Mouse (Mus musculus): ENCODE measurements at regions not wholly inside any gene's neighbourhood (a gene's known extent, or its start where the extent isn't known, plus 50 kb on each side); places are given as distances from the start of the nearest gene placed in this dataset.
A peak's percentile ranks its signal among the peaks of the same experiment; 100 is the strongest.
"Not testable (repeated sequence)": the region's sequence is repeated elsewhere in the genome, so short reads cannot be mapped to it uniquely, and the experiment has no call there.

DNA sequence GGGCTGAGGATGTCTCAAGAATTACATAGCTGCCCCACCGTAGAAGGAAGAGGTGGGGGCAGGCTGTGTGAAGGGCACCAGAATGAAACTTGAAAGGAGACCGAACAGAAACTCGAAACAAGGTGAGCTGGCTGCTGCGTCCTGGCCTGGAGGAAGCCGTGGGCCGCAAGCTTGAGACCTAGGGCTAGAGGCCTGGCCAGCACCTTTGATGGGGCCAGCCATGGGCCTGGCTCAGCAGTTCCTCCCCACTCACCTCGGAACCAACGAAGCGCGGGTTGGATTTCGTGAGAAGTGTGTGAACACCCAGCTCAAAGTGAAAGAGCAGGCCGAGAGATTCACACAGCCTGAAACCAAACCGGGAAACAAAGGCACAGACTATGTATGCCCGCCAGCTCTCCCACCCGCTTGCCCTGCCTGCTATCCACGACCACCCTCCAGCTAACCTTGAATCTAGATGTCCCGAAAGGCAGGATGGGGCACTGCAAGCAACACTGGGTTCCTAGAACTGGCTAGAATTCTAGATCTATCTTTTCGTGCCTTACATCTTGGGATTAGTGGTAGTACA, 306.3 kb upstream of the 3110018I06Rik start:
- DNase-seq: no peak

DNA sequence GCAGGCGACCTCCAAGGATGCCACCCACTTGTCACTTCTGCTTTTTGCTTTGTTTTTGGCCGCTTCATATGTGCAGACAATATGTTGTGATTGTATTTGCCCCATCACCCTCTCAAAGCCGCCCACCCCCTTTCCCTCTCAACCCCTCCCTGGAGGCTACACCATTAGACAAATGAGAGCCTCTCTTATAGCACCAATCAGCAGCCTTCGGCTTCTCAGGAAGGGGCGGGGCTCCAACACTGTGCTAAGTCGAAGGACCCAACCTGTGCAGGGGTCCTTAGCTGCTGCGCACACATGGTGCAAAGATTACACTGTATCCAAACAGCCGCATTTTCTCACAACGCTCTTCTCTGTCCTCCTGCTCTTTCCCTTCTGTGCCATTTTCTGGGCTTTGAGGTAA, 305.1 kb upstream of the 3110018I06Rik start:
- DNase-seq: peak; percentile 76 to 86

DNA sequence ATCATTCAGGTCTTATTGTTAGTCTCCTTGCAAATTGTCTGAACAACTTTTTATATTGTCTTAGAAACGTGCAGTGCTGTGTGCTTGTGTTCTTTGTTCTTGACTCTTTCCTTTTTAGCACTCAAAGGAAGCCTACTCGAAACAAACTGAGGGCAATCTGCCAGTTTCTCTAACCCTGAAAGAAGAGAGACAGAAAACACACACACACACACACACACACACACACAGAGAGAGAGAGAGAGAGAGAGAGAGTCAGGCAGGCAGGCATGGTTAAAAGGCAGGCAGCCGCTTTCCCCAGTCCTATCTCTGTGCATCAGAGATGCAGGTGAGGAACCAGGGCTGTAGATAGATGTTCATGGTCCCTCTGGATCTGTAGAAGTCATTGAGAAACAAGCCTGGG, 304.0 kb upstream of the 3110018I06Rik start:
- peak in 1 of 2 experiments; percentile 70 for DNase-seq

DNA sequence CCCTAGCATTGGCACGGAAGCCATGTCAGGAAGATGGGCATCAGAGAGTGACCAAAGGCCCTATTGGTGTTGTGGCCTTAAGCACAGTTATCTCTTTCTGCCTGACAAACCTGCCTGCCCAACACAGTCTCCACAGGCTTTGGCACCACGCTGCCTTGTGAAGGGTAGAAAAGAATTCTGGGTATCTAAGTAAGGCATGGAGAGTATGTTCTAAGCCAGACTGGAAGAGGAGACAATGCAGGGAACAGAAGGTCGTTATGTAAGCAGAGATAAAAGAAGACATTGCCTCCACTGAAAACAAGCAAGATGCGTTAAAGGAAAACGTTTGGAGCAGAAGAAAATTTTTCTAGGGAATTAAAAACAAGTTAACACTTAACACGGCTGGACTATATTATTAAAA, 302.1 kb upstream of the 3110018I06Rik start:
- DNase-seq: no peak

DNA sequence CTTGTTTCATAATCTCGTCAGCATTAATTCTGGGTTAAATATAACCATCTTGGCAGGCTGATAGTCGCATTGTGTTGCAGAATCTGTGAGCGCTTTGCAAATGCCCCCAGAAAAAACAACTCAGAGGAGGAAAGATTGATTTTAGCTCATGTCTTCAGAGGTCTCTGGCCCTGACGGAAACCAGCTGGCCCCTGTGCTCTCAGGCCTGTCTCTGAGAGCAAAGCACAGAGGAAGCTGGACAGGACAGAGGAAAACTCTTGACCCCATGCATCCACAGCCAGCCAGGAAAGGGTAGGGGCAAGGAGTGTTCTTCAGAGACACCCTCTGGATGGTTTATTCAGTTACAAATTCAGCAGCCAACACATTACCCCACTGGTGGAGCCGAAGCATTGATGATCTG, 300.4 kb upstream of the 3110018I06Rik start:
- no peak for DNase-seq

DNA sequence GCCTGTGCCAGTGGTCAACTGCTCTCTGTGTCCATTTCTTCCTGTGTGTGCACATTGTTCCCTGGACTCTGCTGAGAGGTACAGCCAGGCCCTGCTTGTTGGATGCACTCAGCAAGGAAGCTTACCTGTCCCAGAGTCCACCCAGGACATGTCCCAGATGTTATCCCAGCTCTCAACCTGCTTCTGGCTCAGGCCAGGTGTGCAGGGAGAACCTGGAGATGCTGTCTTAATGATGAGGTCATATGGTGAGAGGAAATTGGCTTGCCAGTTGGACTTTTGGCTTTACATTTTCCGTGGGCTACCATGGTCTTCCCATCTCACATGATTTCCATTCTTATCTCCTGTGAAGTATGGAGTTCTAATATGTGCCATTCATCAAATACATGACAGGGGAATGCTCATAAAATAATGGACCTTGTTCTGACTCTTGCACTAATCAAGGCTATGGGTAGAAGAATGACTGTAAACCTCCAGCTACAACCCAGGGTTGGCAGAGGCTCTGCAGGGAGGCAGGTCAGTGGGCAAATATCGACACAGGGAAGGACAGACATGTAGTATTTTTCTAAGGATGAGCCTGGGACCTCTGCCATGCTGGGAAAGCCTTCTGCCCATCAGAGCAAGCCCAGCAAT, 289.9 kb upstream of the 3110018I06Rik start:
- no peak for DNase-seq

DNA sequence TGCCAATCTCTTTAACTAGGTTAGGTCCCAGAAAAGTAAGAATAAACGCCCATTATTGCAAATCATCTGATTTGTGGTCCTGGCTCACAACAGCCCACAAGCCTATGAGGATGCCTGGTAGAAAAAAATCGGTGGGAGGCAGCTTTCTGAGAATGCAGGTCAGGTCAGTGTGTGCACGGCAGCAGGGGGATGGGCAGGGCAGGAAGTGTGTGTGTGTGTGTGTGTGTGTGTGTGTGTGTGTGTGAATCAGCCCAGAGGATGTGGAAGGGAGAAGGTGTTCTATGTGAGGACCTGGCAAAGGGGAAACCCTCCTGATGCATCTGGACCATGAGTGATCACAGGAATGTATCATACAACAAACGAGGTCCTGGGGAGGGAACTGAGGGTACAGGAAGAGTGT, 287.5 kb upstream of the 3110018I06Rik start:
- DNase-seq: peak in 1 of 2 experiments; percentile 51

DNA sequence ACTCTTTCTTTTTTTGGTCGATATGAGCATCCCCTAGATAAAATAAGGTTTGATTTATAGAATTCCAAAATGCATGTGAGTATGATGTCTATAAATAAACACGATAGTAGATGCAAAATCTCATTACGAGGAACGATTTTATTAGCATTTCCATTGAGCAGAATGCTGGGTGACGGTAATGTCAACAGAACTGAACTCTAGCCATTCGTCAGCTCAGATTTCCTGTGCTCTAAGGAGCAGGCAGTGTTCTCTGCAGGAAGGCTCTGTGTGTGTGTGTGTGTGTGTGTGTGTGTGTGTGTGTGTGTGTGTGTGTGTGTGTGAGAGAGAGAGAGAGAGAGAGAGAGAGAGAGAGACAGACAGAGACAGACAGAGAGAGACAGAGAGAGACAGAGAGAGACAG, 279.6 kb upstream of the 3110018I06Rik start:
- DNase-seq: not testable (repeated sequence)

DNA sequence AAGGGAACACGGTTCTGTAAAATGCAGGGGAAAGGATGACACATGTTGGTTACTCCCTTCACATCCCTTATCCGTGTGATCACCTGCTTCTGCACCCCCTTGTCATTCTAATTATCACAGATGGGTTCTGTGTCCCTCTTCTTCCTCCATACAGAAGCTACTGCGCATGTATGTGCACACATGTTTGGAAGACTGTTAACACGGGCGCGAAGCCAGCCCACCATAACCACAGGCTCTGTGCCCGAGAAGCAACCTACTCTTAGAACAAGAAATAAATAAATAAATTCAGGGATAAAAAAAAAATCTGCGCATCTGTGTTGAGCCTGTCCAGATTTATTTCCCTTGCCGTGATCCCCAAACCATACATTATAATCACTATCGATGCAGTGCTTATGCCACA, 275.6 kb upstream of the 3110018I06Rik start:
- no peak for DNase-seq

DNA sequence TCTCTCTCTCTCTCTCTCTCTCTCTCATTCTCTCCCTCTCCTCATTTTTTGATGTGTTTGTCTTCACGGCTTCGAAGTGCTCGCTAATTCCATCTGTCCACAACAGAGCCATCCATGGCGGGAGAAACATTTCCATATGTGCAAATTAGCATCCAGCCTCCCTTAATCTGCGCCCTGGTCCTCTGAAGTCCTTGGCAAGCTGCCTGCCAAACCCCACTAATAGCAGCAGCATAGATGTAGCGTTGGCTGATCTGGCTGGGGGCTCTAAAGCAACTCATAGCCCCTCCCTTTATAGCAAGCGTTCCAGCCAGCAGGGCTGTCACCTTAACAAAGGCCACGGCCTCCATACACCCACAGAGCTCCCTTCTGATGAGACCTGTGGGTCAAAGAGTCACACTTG, 272.3 kb upstream of the 3110018I06Rik start:
- DNase-seq: no peak

DNA sequence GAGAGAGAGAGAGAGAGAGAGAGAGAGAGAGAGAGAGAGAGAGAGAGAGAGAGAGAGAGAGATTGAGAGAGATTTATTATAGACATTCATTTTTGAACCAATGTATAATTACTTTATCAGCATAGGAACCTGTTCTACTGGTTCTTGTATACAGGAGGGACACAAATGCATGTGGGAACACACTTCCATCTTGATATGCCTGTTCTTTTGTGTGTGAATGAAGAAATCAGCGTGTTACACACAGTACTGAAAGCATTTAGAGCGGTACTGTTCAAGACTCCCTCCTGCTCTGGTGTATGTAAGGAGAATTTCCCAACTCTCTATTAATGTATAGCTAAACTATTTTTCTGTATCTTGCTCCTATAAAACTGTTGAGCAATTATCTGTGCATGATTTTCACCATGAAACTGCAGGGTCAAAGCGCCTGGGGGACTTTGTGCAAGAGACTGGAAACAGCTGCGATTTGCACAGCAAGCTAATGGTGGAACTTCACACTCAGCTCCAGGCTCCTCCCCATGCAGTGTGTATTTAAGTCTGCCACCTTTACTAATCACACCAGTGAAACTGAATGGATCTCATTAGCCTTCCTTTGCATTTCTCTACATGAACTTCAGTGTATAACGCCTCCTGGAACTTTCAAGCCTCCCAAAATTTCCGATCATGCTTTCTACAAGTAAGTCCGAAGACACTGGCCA, 267.0 kb upstream of the 3110018I06Rik start:
- DNase-seq: peak in 1 of 2 experiments; percentile 1

DNA sequence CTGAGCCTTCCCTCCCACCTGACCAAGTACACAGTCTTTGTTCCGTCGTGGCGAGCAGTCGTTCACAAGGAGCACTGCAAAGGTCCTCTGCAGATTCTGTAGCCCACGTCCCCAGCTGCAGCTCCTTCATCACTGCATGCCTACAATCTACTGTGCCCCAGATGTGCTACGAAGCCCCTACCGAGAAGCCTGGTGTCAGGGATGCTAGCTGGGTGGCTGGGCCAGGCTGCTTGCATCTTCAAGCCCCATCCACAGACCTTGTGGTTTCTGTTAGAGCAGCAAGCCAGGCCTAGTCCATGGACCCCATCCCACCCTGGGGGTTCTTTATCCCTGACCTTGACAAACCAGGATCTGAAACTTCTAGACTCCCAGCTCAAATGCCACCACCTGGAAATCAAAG, 266.3 kb upstream of the 3110018I06Rik start:
- DNase-seq: no peak

DNA sequence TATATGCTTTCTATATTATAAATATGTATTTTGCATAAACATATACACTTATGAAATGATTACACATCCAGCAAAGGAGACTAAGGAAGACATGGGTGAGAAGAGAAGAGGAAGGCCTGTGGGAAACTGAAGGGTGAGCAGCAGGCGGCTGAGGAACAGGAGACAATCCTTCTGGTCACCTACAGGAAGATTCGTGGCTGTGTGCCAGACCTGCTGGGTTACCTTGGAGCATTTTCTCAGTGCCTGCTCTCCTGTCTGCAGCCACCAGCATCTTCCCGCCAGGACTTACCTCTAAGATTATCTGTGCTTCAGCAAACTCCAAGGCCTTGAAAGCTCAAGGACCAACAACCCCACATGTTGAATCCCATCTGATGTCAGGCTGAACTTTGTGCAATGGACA, 258.3 kb upstream of the 3110018I06Rik start:
- no peak for DNase-seq

DNA sequence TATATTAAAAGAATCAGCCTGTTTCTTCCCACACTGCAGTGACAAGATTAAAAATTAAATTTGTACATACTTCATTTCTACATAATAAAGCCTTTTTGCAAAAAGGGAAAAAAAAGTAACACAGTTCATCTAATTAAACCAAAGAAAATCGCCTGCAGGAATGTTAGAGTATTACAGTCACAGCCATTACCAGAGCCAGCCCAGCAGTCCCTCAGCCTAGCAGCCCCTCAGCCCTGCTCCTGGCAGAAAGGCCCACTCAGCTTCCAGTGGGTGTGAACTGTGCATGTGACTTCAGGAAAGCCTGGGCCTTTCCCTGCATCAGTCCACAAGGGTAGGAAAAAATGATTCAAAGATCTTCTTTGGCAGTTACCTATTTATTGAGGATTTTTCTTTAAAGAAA, 256.8 kb upstream of the 3110018I06Rik start:
- no peak for DNase-seq

DNA sequence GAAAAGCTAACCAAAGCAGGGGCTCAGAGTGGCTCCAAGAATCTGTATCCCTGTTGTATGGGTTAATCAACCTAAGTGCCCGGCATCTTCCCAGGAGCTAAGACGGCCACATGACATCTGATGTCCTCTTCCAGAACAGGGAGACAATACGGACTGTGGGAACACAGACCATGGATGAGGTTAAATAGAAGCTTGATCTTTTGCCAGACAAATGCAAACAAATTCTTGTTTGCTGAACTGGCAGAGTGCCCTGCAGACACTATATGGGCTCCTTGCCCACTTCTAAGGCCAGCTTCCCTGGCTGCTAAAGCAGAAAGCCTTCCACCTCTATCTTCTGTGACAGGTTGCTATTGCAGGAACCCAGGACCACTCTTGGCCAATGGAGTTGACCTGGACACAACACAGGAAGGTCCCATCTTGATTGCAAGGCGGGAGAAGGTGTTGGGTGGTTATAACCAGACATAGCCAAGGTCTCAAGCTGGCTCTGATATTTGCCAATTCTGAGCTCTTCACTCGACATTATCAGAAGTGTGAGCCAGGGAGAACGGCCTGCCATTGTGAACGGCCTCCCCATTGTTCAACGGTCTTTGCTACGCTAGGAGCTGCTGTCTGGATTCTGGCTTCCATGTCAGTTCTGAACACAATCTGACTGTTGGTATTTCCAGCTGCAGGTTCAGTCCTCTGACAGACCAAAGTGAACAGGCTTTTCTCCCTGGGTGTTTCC, 237.5 kb upstream of the 3110018I06Rik start:
- DNase-seq: no peak

DNA sequence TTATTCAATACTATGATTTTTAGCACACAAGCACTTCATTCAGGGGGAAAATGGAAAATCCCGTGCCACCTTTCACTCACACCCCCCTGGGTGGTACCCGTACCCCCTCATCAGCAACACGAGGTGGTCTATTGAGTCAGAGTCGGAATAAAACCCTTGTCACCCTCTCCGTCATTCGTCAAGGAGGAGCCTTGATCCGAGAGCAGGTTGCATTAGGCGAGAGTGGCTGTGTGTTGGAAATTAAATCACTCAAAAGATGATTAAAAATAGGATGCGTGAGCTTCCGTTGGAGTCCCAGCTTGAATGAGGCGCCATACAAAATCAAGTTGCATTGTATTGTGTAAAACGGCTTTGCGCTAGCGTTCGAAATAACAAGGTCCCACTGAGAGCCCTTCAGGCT, 236.5 kb upstream of the 3110018I06Rik start:
- no peak for DNase-seq

DNA sequence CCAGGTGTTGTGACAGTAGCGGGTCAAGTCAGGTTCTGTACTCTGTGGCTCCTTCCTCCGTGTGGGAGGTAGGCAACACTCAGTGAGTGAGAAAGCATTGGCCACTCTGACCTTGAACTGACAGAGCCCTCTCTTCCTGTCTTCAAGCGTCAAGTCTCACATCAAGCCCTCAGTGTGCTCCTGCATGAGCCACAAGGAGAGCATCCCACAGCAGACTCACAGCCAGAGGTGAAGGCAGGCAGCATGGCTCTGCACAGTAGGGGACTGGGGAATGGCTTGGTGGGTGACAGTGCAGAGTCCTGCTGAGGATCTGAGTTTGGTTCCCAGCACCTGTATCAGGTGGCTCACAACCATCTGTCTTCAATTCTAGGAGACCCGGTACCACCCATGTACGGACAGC, 226.4 kb upstream of the 3110018I06Rik start:
- DNase-seq: no peak

DNA sequence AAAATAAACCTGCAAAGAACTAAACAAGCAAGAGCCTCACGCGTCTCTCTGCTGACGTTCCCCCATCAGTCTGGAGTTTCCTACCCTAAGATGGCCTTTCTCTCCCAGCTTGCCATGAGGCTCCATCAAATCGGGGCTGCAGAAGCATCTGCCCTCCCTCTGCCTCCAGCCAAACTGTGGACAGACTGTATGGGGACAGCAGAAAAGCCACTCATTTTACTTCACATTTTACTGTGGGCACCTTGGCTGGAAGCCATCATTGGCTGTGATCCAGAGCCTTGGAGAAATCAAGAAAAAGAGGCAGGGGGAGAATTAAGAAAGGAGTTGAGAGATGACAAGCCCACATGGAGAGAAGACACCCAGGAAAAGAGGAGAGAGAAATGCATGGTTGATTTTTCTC, 225.9 kb upstream of the 3110018I06Rik start:
- DNase-seq: no peak

DNA sequence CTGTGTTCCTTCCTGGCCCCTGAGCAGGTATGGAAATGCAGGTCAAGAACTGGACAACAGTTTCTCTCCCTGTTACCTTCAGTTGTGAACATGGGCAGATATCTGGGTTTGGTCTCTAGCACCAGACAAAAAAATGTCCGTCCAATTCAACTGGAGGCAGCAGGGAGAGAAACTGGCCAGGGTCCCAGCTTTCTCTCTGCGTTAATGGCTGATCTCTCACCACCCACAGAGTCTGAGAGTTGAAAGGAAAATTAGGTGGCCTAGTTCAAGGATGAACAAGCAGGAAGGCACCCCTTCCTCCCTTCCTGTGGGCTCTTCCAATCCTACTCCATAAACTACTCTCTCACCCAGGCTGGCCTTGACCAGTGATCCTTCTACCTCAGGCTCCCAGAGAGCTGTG, 221.7 kb upstream of the 3110018I06Rik start:
- DNase-seq: no peak

DNA sequence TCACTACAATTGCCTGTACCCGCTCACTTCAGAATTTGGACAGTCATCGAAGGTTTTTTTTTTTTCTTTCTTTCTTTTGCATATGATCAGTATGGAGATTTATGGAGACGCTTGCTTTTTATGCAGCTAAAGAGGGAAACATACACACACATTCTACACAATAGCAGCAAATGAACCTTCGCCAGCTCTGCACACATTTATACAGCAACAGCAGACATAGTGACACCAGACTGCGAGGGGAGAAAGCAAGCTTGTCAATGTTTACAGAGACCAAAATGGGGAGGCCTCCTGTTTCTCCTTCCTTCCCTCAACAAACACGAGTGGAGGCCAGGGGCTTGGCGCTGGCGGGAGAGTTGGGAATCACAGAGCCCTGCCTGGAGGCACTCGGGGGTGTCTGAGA, 202.8 kb upstream of the 3110018I06Rik start:
- no peak for DNase-seq

DNA sequence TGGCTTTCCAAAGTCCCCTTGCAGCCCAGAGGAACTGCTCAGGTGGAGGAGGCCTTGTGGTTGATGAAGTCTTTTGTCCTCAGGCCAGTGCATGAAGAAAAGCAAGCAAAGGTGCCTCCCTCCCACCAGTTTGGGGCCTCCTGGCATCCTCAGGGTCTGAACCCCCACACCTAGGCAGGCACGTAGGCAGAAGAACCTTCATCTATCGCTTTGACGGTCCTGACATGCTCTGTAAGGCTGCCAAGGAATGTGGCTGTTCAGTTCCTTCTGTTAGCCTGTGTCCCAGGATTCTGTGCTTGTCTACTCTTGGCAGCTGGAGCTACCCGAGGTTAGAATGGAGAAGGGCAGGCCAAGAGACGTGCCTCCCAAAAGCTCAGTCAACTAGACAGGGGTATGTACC, 197.1 kb upstream of the 3110018I06Rik start:
- DNase-seq: no peak

DNA sequence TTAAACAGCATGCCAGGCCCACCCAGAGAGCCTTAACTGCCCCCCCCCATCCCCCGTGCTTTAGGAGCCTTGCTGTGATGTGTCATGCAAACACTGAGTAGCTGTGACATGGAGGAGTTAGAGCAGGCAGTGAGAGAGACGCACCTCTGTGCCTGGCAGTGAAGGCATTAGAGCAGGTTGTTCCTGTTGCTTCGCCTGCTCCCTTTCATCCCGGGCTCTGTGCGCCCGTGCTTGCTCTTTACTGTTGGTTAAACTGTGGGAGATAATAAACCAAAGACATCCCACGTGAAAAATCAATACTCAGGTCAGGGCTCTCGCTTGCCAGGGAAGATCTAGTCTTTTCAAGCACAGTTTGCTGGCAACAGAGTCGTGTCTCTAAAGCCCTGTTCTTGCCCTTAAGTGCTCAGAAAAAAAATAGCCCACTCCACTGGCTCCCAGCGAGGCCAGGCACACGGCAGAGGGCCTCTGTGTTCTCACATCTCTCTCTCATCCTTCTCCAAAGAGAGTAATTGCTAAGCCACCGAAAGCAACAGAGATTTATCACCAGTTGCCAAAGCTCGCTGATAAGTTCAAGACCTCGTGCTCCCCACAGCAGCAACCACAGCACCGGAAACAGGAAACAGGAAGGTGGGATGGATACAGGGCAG, 181.2 kb upstream of the 3110018I06Rik start:
- no peak for DNase-seq

DNA sequence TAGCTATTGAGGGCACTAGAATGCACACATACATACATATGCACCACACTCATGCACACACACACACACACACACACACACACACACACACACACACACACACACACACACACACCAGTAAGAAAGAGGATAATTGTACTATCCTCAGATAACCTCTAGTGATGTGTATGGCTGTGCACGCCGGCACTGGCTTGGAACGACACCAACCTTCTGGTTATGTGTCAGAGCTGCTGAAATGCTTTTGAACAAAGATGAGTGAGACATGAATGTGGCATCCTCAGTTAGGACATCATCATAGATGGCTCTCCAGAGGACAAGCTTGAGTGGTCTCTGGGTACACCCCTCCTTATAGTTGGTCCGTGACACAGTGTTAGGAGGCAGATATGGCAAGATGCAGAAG, 173.0 kb upstream of the 3110018I06Rik start:
- DNase-seq: no peak

Measured in thymus, adult 18-20 months (tissue).